Mouse (Mus musculus): Measurements from ENCODE around the gene Psmb9.
"Not testable (repeated sequence)": the region's sequence is repeated elsewhere in the genome, so short reads cannot be mapped to it uniquely, and the experiment has no call there.

Psmb9 gene

GRCm38 (mm10) chr17:34183564-34184219 lies 3.9 kb downstream of the Psmb9 start:
- no peak for DNase-seq (ENCODE audit: low spot score in 2 of 2)

- DNase-seq (ENCODE audit: low spot score in 2 of 2), result no peak
Measured at GRCm38 (mm10) chr17:34179913-34180859, 7.4 kb downstream of the Psmb9 start.

GRCm38 (mm10) chr17:34179019-34179418 lies 8.5 kb downstream of the Psmb9 start:
- DNase-seq (ENCODE audit: low spot score in 2 of 2), result no peak

GRCm38 (mm10) chr17:34177179-34177578 lies 10.4 kb downstream of the Psmb9 start:
- DNase-seq (ENCODE audit: low spot score in 2 of 2), result no peak

- no peak for DNase-seq (ENCODE audit: low spot score in 2 of 2)
Measured at GRCm38 (mm10) chr17:34174075-34174474, 13.5 kb downstream of the Psmb9 start.

- DNase-seq (ENCODE audit: low spot score in 2 of 2), result no peak
Measured at GRCm38 (mm10) chr17:34172528-34172927, 15.0 kb downstream of the Psmb9 start.

- DNase-seq (ENCODE audit: low spot score in 2 of 2), result peak in 1 of 2 experiments; percentile 68
Measured at GRCm38 (mm10) chr17:34170877-34171498, 16.6 kb downstream of the Psmb9 start.

- no peak for DNase-seq (ENCODE audit: low spot score in 2 of 2)
Measured at GRCm38 (mm10) chr17:34170487-34170876, 17.1 kb downstream of the Psmb9 start.

GRCm38 (mm10) chr17:34169279-34169678 lies 18.3 kb downstream of the Psmb9 start:
- DNase-seq (ENCODE audit: low spot score in 2 of 2), result no peak

GRCm38 (mm10) chr17:34165033-34165730 lies 22.4 kb downstream of the Psmb9 start:
- DNase-seq (ENCODE audit: low spot score in 2 of 2), result no peak

- no peak for DNase-seq (ENCODE audit: low spot score in 2 of 2)
Measured at GRCm38 (mm10) chr17:34164202-34164895, 23.2 kb downstream of the Psmb9 start.

- no peak for DNase-seq (ENCODE audit: low spot score in 2 of 2)
Measured at GRCm38 (mm10) chr17:34155534-34155933, 32.0 kb downstream of the Psmb9 start.

- DNase-seq (ENCODE audit: low spot score in 2 of 2), result no peak
Measured at GRCm38 (mm10) chr17:34152923-34153322, 34.6 kb downstream of the Psmb9 start, which contains the start of gene H2-DMb1. TSS of gene H2-DMb1 (plus strand) at chr17:34153072.

- no peak for DNase-seq (ENCODE audit: low spot score in 2 of 2)
Measured at GRCm38 (mm10) chr17:34144960-34145371, 42.6 kb downstream of the Psmb9 start.

- not testable (repeated sequence) for DNase-seq (ENCODE audit: low spot score in 2 of 2)
Measured at GRCm38 (mm10) chr17:34144221-34144620, 43.3 kb downstream of the Psmb9 start.

GRCm38 (mm10) chr17:34143461-34143860 lies 44.1 kb downstream of the Psmb9 start:
- no peak for DNase-seq (ENCODE audit: low spot score in 2 of 2)

GRCm38 (mm10) chr17:34143033-34143432 lies 44.5 kb downstream of the Psmb9 start, which contains the start of gene H2-DMb2:
TSS of gene H2-DMb2 (plus strand) at chr17:34143307.
- peak in 1 of 2 experiments; percentile 68 for DNase-seq (ENCODE audit: low spot score in 2 of 2)

- no peak for DNase-seq (ENCODE audit: low spot score in 2 of 2)
Measured at GRCm38 (mm10) chr17:34142456-34143010, 45.0 kb downstream of the Psmb9 start.

GRCm38 (mm10) chr17:34141448-34141847 lies 46.1 kb downstream of the Psmb9 start:
- DNase-seq (ENCODE audit: low spot score in 2 of 2), result no peak

- DNase-seq (ENCODE audit: low spot score in 2 of 2), result no peak
Measured at GRCm38 (mm10) chr17:34140240-34140639, 47.3 kb downstream of the Psmb9 start.

GRCm38 (mm10) chr17:34139416-34139815 lies 48.1 kb downstream of the Psmb9 start:
- no peak for DNase-seq (ENCODE audit: low spot score in 2 of 2)

All from frontal cortex, postnatal 10 days (tissue).